Mouse (Mus musculus) liver, postnatal 0 days (tissue): ENCODE measurements at regions not wholly inside any gene's neighbourhood (a gene's known extent, or its start where the extent isn't known, plus 50 kb on each side); places are given as distances from the start of the nearest gene placed in this dataset.

ENCODE experiments used
- CTCF ChIP-seq: sonication (generic); IDR thresholded peaks from 2 replicates; pipeline ENCODE4 v1.5.1; 2016; ENCODE audit warnings: antibody characterized with exemption, low read depth
- EP300 ChIP-seq: IDR thresholded peaks from 2 replicates; pipeline ENCODE4 v1.6.1; 2016; ENCODE audit warnings: antibody characterized with exemption, low read depth, mild to moderate bottlenecking

DNA sequence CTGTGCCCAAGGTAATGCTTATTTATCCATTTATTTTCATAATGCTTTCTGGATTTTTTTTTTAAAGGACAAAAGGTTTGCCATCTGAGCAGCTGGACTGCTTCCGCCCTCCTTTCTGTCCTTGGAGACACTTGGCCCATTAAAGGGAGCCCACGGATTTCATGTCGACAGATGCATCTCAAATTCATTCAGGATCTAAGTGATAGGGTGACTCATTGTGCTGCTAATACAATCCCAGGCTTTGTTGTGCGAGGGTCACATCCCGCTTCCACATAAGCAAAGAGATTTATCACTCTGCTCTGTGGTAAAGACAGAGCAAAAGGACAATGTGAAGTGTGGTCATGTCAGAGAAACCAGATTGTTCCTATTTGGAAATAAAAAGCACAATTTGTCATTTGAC is 220.8 kb downstream of the Csl start:
- TF ChIP-seq CTCF = no peak
- TF ChIP-seq EP300 = no peak
